Mouse (Mus musculus): ENCODE results near the gene Dag1.

DNA sequence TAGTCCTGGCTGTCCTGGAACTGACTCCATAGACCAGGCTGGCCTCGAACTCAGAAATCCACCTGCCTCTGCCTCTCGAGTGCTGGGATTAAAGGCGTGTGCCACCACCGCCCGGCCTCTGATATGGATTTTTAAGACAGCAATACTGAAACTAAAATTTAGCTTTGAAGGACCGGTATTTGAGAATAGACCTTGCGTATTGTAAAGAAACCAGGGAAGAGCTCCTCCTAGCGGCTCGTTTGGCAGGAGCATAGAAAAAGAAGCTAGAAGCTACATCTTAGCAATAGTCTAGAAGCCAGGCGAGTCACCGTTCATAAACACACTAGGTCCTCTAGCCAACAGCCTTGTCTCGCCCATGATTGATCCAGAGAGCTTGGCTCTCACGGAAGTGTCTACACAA, 60.7 kb downstream of the Dag1 start:
- no peak for TF ChIP-seq POLR2A (IDR thresholded peaks at IDR 0.05; ENCODE audit: borderline replicate concordance, extremely low read depth, insufficient read depth, insufficient read length, poor library complexity, severe bottlenecking)
- TF ChIP-seq CTCF (IDR thresholded peaks at IDR 0.05; ENCODE audit: borderline replicate concordance, extremely low read depth, insufficient read depth, insufficient read length): peak; percentile 60; the same call in 1 of the 2 replicates

Data from brain, embryonic 14.5 days (tissue).